Mouse (Mus musculus) central nervous system, embryonic 14 days (tissue): ENCODE results near the gene Spag6. TPM values are rescaled to one million over a fixed set of nuclear protein-coding genes. Genes with fewer than 3 reads are reported as not detected.

Experiments
- polyA plus RNA-seq: library from polyadenylated mRNA; depleted of rRNA; stranded (reverse); fragments of >200 nt; gene quantifications from 2 replicates; pipeline ENCODE4 v1.2.3, GENCODE M21; 2012; rRNA removed

The Spag6 gene
- polyA plus RNA-seq, result 0.19 and 0.21 TPM in 2 replicates

DNA sequence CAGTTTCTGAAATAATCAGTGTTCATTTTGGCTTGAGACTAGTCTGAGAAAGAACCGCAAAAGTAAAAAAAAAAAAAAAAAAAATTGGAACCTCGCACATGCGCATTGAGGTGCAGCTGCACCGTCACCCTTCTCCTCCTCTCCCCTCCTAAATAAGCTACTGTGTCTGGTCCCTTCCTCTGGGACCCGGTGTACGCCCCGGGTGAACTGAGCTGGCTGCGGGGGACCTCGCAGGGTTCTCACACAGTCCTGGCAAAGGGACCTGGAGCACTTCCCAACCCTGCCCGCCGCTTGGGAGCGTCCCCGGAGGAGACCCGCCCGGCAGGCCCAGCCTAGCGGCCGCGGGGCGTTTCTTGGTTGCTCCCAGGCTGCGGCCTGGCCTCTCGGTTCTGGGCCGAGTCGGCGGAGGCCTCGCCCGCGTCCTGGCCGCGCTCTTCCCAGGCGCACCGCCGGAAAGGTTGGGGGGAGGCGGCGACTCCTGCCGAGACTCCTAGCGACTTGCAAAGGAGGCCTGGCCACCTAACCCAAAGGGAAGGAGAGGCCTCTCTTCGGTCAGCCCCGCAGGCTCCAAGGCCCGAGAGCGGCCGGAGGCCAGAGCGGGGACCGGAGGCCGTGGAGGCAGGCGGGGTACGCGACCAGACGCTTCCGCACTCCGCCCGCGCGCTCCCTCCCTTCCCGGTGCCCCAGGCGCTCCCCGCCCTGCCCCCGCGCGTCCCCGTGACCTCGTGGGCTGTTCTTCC, at the start of gene Spag6:
Gene Spag6, plus strand, starts transcription at position 162 of the 740 bp plus-strand sequence.

DNA sequence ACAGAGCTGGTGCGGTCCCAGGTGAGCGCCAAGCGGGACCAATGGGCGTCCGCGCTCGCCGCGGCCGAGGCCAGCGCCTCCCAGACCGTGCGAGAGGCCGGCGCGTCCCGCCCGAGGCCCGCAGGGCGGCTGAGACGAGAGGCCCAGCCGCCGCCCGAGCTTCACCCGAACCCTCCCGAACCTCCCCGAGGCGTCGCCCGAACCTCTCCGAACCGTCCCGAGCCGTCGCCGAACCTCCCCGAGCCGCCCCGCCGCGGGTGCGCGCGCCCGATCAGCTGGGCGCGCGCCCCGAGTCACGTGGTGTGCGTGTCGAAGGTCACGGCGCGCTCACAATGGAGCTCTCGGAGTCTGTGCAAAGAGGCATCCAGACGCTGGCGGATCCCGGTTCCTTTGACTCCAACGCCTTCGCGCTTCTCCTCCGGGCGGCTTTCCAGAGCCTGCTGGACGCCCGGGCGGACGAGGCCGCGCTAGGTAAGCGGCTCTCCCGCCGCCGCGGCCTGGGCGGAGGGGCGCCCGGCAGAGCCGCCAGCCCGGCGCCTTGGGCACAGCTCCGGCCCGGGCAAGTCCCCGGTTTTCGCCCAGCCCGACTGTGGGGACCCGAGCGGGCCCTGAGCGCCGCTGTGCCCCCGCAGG, 21.6 kb upstream of the Spag6 start, which contains the start of gene Commd3:
Gene Commd3, plus strand, starts transcription at position 252 of the 633 bp plus-strand sequence.

DNA sequence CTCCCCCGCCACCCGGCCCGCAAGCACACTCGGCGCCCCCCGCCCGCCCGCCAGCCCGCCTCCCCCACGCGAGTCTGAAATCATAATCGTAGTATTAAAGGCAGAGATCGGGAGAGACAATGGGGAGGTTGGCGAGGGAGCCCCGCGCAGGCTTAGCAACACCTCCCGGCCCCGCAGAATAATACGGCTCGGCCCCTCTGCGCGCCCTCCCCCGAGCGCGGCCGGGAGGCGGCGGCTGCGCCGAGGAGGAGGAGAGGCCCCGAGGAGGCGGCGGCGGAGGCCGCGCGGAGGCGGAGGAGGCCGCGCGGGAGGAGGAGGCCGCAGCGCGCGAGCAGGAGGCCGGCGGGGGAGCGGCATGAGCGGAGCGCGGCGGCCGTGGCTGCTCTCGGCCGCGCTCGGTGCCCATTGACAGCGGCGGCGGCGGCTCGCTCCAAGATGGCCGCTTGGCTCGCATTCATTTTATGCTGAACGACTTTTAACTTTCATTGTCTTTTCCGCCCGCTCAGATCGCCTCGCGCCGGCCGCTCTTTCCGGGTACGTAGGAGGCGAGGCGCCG, 16.8 kb upstream of the Spag6 start, which contains the start of gene Bmi1:
Gene Bmi1, plus strand, starts transcription at position 83 of the 556 bp plus-strand sequence.

Other genes with a start within 250 kb of the Spag6 start
- 155 and 177 TPM in 2 replicates for gene Commd3, start 21.6 kb upstream of the Spag6 start, polyA plus RNA-seq
- 71.7 and 91.1 TPM in 2 replicates for gene Bmi1, start 17.0 kb upstream of the Spag6 start, polyA plus RNA-seq